8 mouse cellular contexts compared by ENCODE assay signal in genomic region chr17:28012851-28013250, GRCm38 (mm10).
DNase-seq lines count a peak whose midpoint lies in the region; ATAC-seq lines count a peak whose summit lies in the region.

No protein-coding gene starts in this region.

- H3K9me3 ChIP-seq in heart, embryonic 13.5 days: no peaks in the 10 kb centered on the region
- no peaks in the 10 kb centered on the region for H3K9me3 ChIP-seq in hindbrain, embryonic 11.5 days (ENCODE audit: control insufficient read depth, low read length)

- DNase-seq in heart, adult 11 months: no peak
- peak; percentile 24 for DNase-seq in NIH3T3 (ENCODE audit: low read depth)
- no peak for DNase-seq in hindbrain, embryonic 11.5 days (ENCODE audit: low spot score)
- DNase-seq in layer of hippocampus, adult 8-10 months (ENCODE audit: low spot score in 2 of 2): no peak
- DNase-seq in embryo, embryonic 11 days: no peak
- no peak for DNase-seq in right cerebral cortex, postnatal 10 days (ENCODE audit: low spot score in 2 of 2)

- peak overlapping the region; percentile 61 for H3K4me2 ChIP-seq in heart, embryonic 13.5 days
- H3K4me2 ChIP-seq in hindbrain, embryonic 11.5 days (replicated peaks; ENCODE audit: low read depth, low read length): no peak overlapping the region; the same call in 1 of the 2 replicates

- ATAC-seq in heart, embryonic 13.5 days (ENCODE audit: extremely low read depth, insufficient number of reproducible peaks, low FRiP score, low TSS enrichment): no peak
- ATAC-seq in hindbrain, embryonic 11.5 days (ENCODE audit: low FRiP score): no peak
- peak; percentile 9; the same call in 1 of the 2 replicates for ATAC-seq in megakaryocyte progenitor cell, adult 5-6 weeks (replicated peaks; ENCODE audit: poor library complexity)

- no peaks in the 10 kb centered on the region for H3K27me3 ChIP-seq in heart, embryonic 13.5 days (replicated peaks)
- H3K27me3 ChIP-seq in hindbrain, embryonic 11.5 days (ENCODE audit: control insufficient read depth, insufficient read depth, low read length): no peaks in the 10 kb centered on the region

- H3K36me3 ChIP-seq in heart, embryonic 13.5 days: peaks cover 7% of the 10 kb centered on the region
- no peaks in the 10 kb centered on the region for H3K36me3 ChIP-seq in hindbrain, embryonic 11.5 days (ENCODE audit: control insufficient read depth, insufficient read depth, low read length)

- peak overlapping the region; percentile 74 for H3K9ac ChIP-seq in heart, embryonic 13.5 days
- no peak overlapping the region for H3K9ac ChIP-seq in hindbrain, embryonic 11.5 days (ENCODE audit: low read depth, low read length)

- 54% methylated on average over 6 of the region's 6 CpGs for WGBS in heart, embryonic 13.5 days
- WGBS in hindbrain, embryonic 11.5 days: 77% methylated on average over 6 of the region's 6 CpGs

- peaks cover 87% of the 10 kb centered on the region for H3K4me1 ChIP-seq in heart, embryonic 13.5 days
- peaks cover 13% of the 10 kb centered on the region for H3K4me1 ChIP-seq in hindbrain, embryonic 11.5 days (replicated peaks; ENCODE audit: control insufficient read depth, insufficient read depth, low read length)

- peak overlapping the region; percentile 89 for H3K27ac ChIP-seq in heart, embryonic 13.5 days (replicated peaks)
- peak overlapping the region; percentile 11; the same call in 1 of the 2 replicates for H3K27ac ChIP-seq in hindbrain, embryonic 11.5 days (ENCODE audit: low read depth, low read length)

- H3K4me3 ChIP-seq in heart, embryonic 13.5 days: peak overlapping the region; percentile 27
- H3K4me3 ChIP-seq in hindbrain, embryonic 11.5 days (ENCODE audit: low read depth, low read length): no peak overlapping the region
